15 mouse cellular contexts compared by ENCODE assay signal in genomic region chr5:64709146-64709545, GRCm38 (mm10).
A peak's percentile ranks its signal among the peaks of the same experiment; 100 is the strongest.
DNase-seq lines count a peak whose midpoint lies in the region; ATAC-seq and TF ChIP-seq lines count a peak whose summit lies in the region.
"Had no signal": no experiment of that assay in that cellular context is flagged by ENCODE, and none has a peak within 500 bp of the region (broad histone marks: within the 10 kb centered on the region; RNA-seq: fewer than 3 reads in every experiment).

No protein-coding gene starts in this region.

- H3K4me3 ChIP-seq in kidney, postnatal 0 days (replicated peaks; ENCODE audit: low read depth, low read length) = no peak overlapping the region
- no peak overlapping the region for H3K4me3 ChIP-seq in forebrain, postnatal 0 days (ENCODE audit: low read depth, low read length)
- H3K4me3 ChIP-seq: embryonic facial prominence, embryonic 15.5 days; kidney, embryonic 15.5 days; limb, embryonic 12.5 days; liver, embryonic 15.5 days had no signal

- H3K9ac ChIP-seq in kidney, postnatal 0 days (ENCODE audit: low read depth, low read length) = no peak overlapping the region
- H3K9ac ChIP-seq in forebrain, postnatal 0 days = no peak overlapping the region
- H3K9ac ChIP-seq: embryonic facial prominence, embryonic 15.5 days; kidney, embryonic 15.5 days; limb, embryonic 12.5 days; liver, embryonic 15.5 days had no signal

- H3K4me2 ChIP-seq in kidney, postnatal 0 days (ENCODE audit: low read length) = no peak overlapping the region
- H3K4me2 ChIP-seq in forebrain, postnatal 0 days (ENCODE audit: low read depth) = no peak overlapping the region
- H3K4me2 ChIP-seq: embryonic facial prominence, embryonic 15.5 days; kidney, embryonic 15.5 days; limb, embryonic 12.5 days; liver, embryonic 15.5 days had no signal

- H3K27me3 ChIP-seq in kidney, postnatal 0 days (ENCODE audit: insufficient read depth, low read length) = no peaks in the 10 kb centered on the region
- no peaks in the 10 kb centered on the region for H3K27me3 ChIP-seq in forebrain, postnatal 0 days (ENCODE audit: insufficient read depth, low read length)
- H3K27me3 ChIP-seq: embryonic facial prominence, embryonic 15.5 days; kidney, embryonic 15.5 days; limb, embryonic 12.5 days; liver, embryonic 15.5 days had no signal

- H3K9me3 ChIP-seq in kidney, postnatal 0 days (replicated peaks; ENCODE audit: low read length) = no peaks in the 10 kb centered on the region
- no peaks in the 10 kb centered on the region for H3K9me3 ChIP-seq in forebrain, postnatal 0 days (ENCODE audit: low read length)
- H3K9me3 ChIP-seq: embryonic facial prominence, embryonic 15.5 days; kidney, embryonic 15.5 days; limb, embryonic 12.5 days; liver, embryonic 15.5 days had no signal

- ATAC-seq in kidney, postnatal 0 days (replicated peaks; ENCODE audit: low FRiP score, low read depth) = no peak
- ATAC-seq in forebrain, postnatal 0 days = no peak
- ATAC-seq: CD4-positive, CD25-positive, alpha-beta regulatory T cell, adult 4 months had no signal

- H3K27ac ChIP-seq in kidney, postnatal 0 days = no peak overlapping the region
- no peak overlapping the region for H3K27ac ChIP-seq in forebrain, postnatal 0 days (ENCODE audit: low read depth, low read length)
- H3K27ac ChIP-seq: embryonic facial prominence, embryonic 15.5 days; kidney, embryonic 15.5 days; limb, embryonic 12.5 days; liver, embryonic 15.5 days; macrophage had no signal

- H3K4me1 ChIP-seq in kidney, postnatal 0 days (replicated peaks; ENCODE audit: insufficient read depth, low read length) = 0 out of 2 replicates have a peak, but pooled peaks cover under 1% of the 10 kb centered on the region
- H3K4me1 ChIP-seq in forebrain, postnatal 0 days (ENCODE audit: insufficient read depth) = no peaks in the 10 kb centered on the region

- no peaks in the 10 kb centered on the region for H3K36me3 ChIP-seq in kidney, postnatal 0 days (ENCODE audit: insufficient read depth, low read length)
- H3K36me3 ChIP-seq in forebrain, postnatal 0 days (ENCODE audit: insufficient read depth) = no peaks in the 10 kb centered on the region
- H3K36me3 ChIP-seq: embryonic facial prominence, embryonic 15.5 days; kidney, embryonic 15.5 days; limb, embryonic 12.5 days; liver, embryonic 15.5 days had no signal

- no peak for TF ChIP-seq CTCF in kidney, postnatal 0 days (IDR thresholded peaks at IDR 0.05; ENCODE audit: low read depth)
- TF ChIP-seq CTCF in forebrain, postnatal 0 days (IDR thresholded peaks at IDR 0.05; ENCODE audit: low read depth) = no peak

- DNase-seq in kidney, postnatal 0 days (ENCODE audit: low spot score) = peak; percentile 14
- DNase-seq in kidney, postnatal 14 days = no peak
- DNase-seq in NIH3T3 (ENCODE audit: low read depth) = peak; percentile 17
- DNase-seq in brain, adult 2 months (ENCODE audit: low read depth, low spot score) = peak; percentile 69
- DNase-seq in forebrain, postnatal 0 days = peak; percentile 17
- no peak for DNase-seq in adrenal gland, adult 8-10 months
- DNase-seq in adrenal gland, postnatal 4 days (ENCODE audit: low spot score in 2 of 2) = no peak
- DNase-seq: cerebellum, adult 9-10 months; layer of hippocampus, postnatal 36 days had no signal

- WGBS in kidney, postnatal 0 days = 65% methylated on average over 4 of the region's 4 CpGs
- WGBS in forebrain, postnatal 0 days = 16% methylated on average over 4 of the region's 4 CpGs

Comparison
In these comparisons a context has a peak if more than half of its experiments do, and no peak if none do; other contexts are left out.
1. DNase-seq: peak in kidney, postnatal 0 days (single experiment), NIH3T3 (single experiment), brain, adult 2 months (single experiment) and forebrain, postnatal 0 days (single experiment); none in kidney, postnatal 14 days (single experiment), adrenal gland, adult 8-10 months (single experiment) and adrenal gland, postnatal 4 days (0 of 2).